Mouse (Mus musculus) CH12.LX (cell line): ENCODE data around the gene Sirt3.

Source experiments
- CHD1 ChIP-seq: IDR thresholded peaks from 2 replicates; pipeline ENCODE4 v1.6.1; 2012; ENCODE audit warnings: low read depth, low read length, improper control_type of control experiment, inconsistent platforms
- CTCF ChIP-seq, 2 experiments: IDR thresholded peaks in 1 of 2; conservative IDR thresholded peaks in 1 of 2; 2 replicates each; pipeline ENCODE4 v1.5.1; 2011 to 2012; ENCODE audit warnings: low read depth in 2 of 2, low read length in 2 of 2, improper control_type of control experiment in 1 of 2, inconsistent platforms in 1 of 2, mild to moderate bottlenecking in 1 of 2, moderate library complexity in 1 of 2
- E2F4 ChIP-seq: IDR thresholded peaks from 2 replicates; pipeline ENCODE4 v1.6.1; 2011; ENCODE audit warnings: low read depth, low read length, improper control_type of control experiment; ENCODE audit not compliant: insufficient replicate concordance
- ELF1 ChIP-seq: IDR thresholded peaks from 2 replicates; pipeline ENCODE4 v1.6.1; 2014; ENCODE audit warnings: low read depth, mild to moderate bottlenecking, inconsistent platforms, low read length, improper control_type of control experiment
- GABPA ChIP-seq: IDR thresholded peaks from 2 replicates; pipeline ENCODE4 v1.6.1; 2012; ENCODE audit warnings: low read depth, low read length, improper control_type of control experiment, inconsistent platforms; ENCODE audit not compliant: insufficient replicate concordance
- HCFC1 ChIP-seq: IDR thresholded peaks from 2 replicates; pipeline ENCODE4 v1.6.1; 2012; ENCODE audit warnings: low read depth, mild to moderate bottlenecking, inconsistent platforms, low read length, improper control_type of control experiment
- KAT2A ChIP-seq: IDR thresholded peaks from 2 replicates; pipeline ENCODE4 v1.6.1; 2012; ENCODE audit warnings: low read length, improper control_type of control experiment, inconsistent platforms; ENCODE audit not compliant: insufficient replicate concordance
- MAFK ChIP-seq: IDR thresholded peaks from 2 replicates; pipeline ENCODE4 v1.6.1; 2011; ENCODE audit warnings: low read length, improper control_type of control experiment; ENCODE audit not compliant: insufficient replicate concordance
- POLR2A ChIP-seq: IDR thresholded peaks from 2 replicates; pipeline ENCODE4 v1.6.1; 2011; ENCODE audit warnings: low read depth, mild to moderate bottlenecking, improper control_type of control experiment, low read length
- POLR2AphosphoS2 ChIP-seq: IDR thresholded peaks from 2 replicates; pipeline ENCODE4 v1.6.1; 2011; ENCODE audit warnings: low read depth, low read length, improper control_type of control experiment
- SIN3A ChIP-seq: IDR thresholded peaks from 2 replicates; pipeline ENCODE4 v1.6.1; 2012; ENCODE audit warnings: low read length, improper control_type of control experiment, inconsistent platforms
- TCF12 ChIP-seq: IDR thresholded peaks from 2 replicates; pipeline ENCODE4 v1.6.1; 2014; ENCODE audit warnings: low read depth, mild to moderate bottlenecking, inconsistent platforms, low read length, improper control_type of control experiment
- ZKSCAN1 ChIP-seq: IDR thresholded peaks from 2 replicates; pipeline ENCODE4 v1.6.1; 2012; ENCODE audit warnings: low read depth, inconsistent platforms, low read length, improper control_type of control experiment, borderline replicate concordance

- TF ChIP-seq POLR2A (no peak), POLR2AphosphoS2 (no peak), CTCF (conservative IDR thresholded peaks at IDR 0.05 in 1 of 2, IDR thresholded peaks at IDR 0.05 in 1 of 2; ENCODE audit: low read depth in 2 of 2, low read length in 2 of 2) (no peak), SIN3A (no peak), CHD1 (no peak), HCFC1 (no peak), MAFK (no peak), E2F4 (no peak), KAT2A (no peak), ELF1 (no peak), GABPA (no peak), ZKSCAN1 (no peak), TCF12 (no peak)
These were observed 42.6 kb downstream of the Sirt3 start for GRCm38 (mm10) chr7:140839556-140839955.
